Mouse (Mus musculus): ENCODE measurements around the gene Slc25a36.

GRCm38 (mm10) chr9:97137116-97137515, 26.2 kb upstream of the Slc25a36 start:
- TF ChIP-seq CTCF (IDR thresholded peaks at IDR 0.05; ENCODE audit: low read depth, low read length) (no peak), GATA1 (IDR thresholded peaks at IDR 0.05; ENCODE audit: borderline replicate concordance, low read length) (no peak), TAL1 (conservative IDR thresholded peaks at IDR 0.05; ENCODE audit: low read depth, low read length) (no peak)
